Mouse (Mus musculus) MEL-GATA-1-ER (cell line): ENCODE results near the gene Arhgef12.
"Not testable (repeated sequence)": the region's sequence is repeated elsewhere in the genome, so short reads cannot be mapped to it uniquely, and the experiment has no call there.

Source experiments
- DNase-seq: peaks from one replicate; pipeline ENCODE4 v3.0.0-alpha.2; 2012; ENCODE audit warnings: low read depth; ENCODE audit errors: extremely low read depth

Gene Arhgef12

GRCm38 (mm10) chr9:43003017-43003416, 104.0 kb downstream of the Arhgef12 start:
- DNase-seq = no peak

GRCm38 (mm10) chr9:43000595-43001250, 106.3 kb downstream of the Arhgef12 start:
- no peak for DNase-seq

GRCm38 (mm10) chr9:43000070-43000469, 107.0 kb downstream of the Arhgef12 start:
- DNase-seq = peak; percentile 18

- no peak for DNase-seq
These were observed 109.5 kb downstream of the Arhgef12 start for GRCm38 (mm10) chr9:42997526-42997925.

- DNase-seq = no peak
These were observed 111.7 kb downstream of the Arhgef12 start for GRCm38 (mm10) chr9:42995298-42995697.

GRCm38 (mm10) chr9:42994708-42995107, 112.3 kb downstream of the Arhgef12 start:
- no peak for DNase-seq

- DNase-seq = no peak
These were observed 113.4 kb downstream of the Arhgef12 start for GRCm38 (mm10) chr9:42993659-42994058.

GRCm38 (mm10) chr9:42987988-42988387, 119.1 kb downstream of the Arhgef12 start:
- no peak for DNase-seq

- DNase-seq = no peak
These were observed 138.0 kb downstream of the Arhgef12 start for GRCm38 (mm10) chr9:42968894-42969521.

- no peak for DNase-seq
These were observed 139.3 kb downstream of the Arhgef12 start for GRCm38 (mm10) chr9:42967731-42968130.

- not testable (repeated sequence) for DNase-seq
These were observed 142.2 kb downstream of the Arhgef12 start for GRCm38 (mm10) chr9:42964809-42965208.

GRCm38 (mm10) chr9:42964366-42964765, 142.7 kb downstream of the Arhgef12 start:
- DNase-seq = no peak

- DNase-seq = no peak
These were observed 144.5 kb downstream of the Arhgef12 start for GRCm38 (mm10) chr9:42962506-42962905.

- DNase-seq = no peak
These were observed 148.6 kb downstream of the Arhgef12 start for GRCm38 (mm10) chr9:42958401-42958800.

GRCm38 (mm10) chr9:42948381-42948780, 158.7 kb downstream of the Arhgef12 start:
- DNase-seq = peak; percentile 67

GRCm38 (mm10) chr9:42945174-42945573, 161.9 kb downstream of the Arhgef12 start:
- DNase-seq = peak; percentile 53

- no peak for DNase-seq
These were observed 162.5 kb downstream of the Arhgef12 start for GRCm38 (mm10) chr9:42944536-42945006.

GRCm38 (mm10) chr9:42943781-42944535, 163.1 kb downstream of the Arhgef12 start, which contains the start of gene Grik4:
Gene Grik4, minus strand, starts transcription at chr9:42944493.
- DNase-seq = no peak

- no peak for DNase-seq
These were observed 163.9 kb downstream of the Arhgef12 start for GRCm38 (mm10) chr9:42943057-42943529.

GRCm38 (mm10) chr9:42942148-42942547, 164.9 kb downstream of the Arhgef12 start:
- DNase-seq = no peak

GRCm38 (mm10) chr9:42932146-42932545, 174.9 kb downstream of the Arhgef12 start:
- DNase-seq = no peak

- DNase-seq = no peak
These were observed 179.5 kb downstream of the Arhgef12 start for GRCm38 (mm10) chr9:42927498-42927897.
